Mouse (Mus musculus): ENCODE measurements at regions not wholly inside any gene's neighbourhood (a gene's known extent, or its start where the extent isn't known, plus 50 kb on each side); places are given as distances from the start of the nearest gene placed in this dataset.

DNA sequence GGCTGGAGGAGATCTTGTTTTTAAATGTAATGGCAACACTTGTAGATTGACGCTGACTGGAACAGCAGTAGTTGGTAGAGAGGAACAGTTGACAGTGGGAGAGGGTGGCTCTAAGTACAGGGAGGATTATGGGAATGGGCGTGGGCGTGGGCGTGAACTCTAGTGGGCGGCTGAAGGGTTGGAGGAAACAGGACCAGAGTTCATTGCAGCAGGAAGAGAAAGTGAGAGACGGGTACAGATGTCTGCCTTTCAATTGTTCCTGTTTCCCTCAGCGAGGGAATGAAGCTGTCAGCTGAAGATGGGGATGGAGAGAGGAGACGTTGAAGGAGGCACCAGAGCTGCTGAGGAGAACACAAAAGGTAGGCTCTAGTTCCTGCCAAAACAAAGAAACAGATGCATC, 135.2 kb downstream of the Hhipl2 start:
- no peaks in the 10 kb centered on the region for H3K4me1 ChIP-seq (ENCODE audit: control insufficient read depth, insufficient read depth, low read length)
- no peak overlapping the region for H3K27ac ChIP-seq
- no peak overlapping the region for H3K9ac ChIP-seq (ENCODE audit: low read depth, low read length)
- DNase-seq = no peak
- WGBS = 65% methylated on average over 8 of the region's 8 CpGs
- no peak overlapping the region for H3K4me3 ChIP-seq
- H3K27me3 ChIP-seq (ENCODE audit: control insufficient read depth, insufficient read depth, low read length) = no peaks in the 10 kb centered on the region
- H3K36me3 ChIP-seq (ENCODE audit: control insufficient read depth, insufficient read depth, low read length) = no peaks in the 10 kb centered on the region
- intact Hi-C loops (cut with DNase I) = no loop called here
- no peaks in the 10 kb centered on the region for H3K79me2 ChIP-seq (replicated peaks; ENCODE audit: control insufficient read depth, insufficient read depth, low read length)
- TF ChIP-seq POLR2A (IDR thresholded peaks at IDR 0.05; ENCODE audit: insufficient read depth, low read depth, low read length) (no peak), EP300 (IDR thresholded peaks at IDR 0.05; ENCODE audit: insufficient read depth, low read depth, low read length) (no peak), CTCF (IDR thresholded peaks at IDR 0.05) (no peak)

DNA sequence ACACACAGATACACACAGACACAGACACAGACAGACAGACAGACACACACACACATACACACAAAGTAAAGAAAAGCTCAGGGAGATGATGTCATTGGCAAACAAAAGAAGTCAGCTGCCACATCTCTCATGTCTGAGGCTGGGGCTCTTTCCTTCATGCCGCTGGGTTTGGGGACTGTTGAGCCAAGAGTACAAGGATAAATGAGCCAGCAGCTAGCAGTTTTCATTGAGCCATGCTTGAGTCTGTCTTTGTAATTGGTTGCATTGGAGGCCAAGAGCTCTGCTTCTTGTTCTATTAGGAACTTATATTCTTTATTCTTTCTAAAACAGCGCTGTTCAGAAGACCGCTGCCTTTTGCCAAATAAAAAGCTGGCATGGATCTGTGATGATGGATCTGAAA, 144.8 kb downstream of the Hhipl2 start:
- no peak overlapping the region for H3K9ac ChIP-seq (ENCODE audit: low read depth, low read length)
- H3K79me2 ChIP-seq (replicated peaks; ENCODE audit: control insufficient read depth, insufficient read depth, low read length) = no peaks in the 10 kb centered on the region
- no peaks in the 10 kb centered on the region for H3K27me3 ChIP-seq (ENCODE audit: control insufficient read depth, insufficient read depth, low read length)
- no peaks in the 10 kb centered on the region for H3K36me3 ChIP-seq (ENCODE audit: control insufficient read depth, insufficient read depth, low read length)
- H3K4me1 ChIP-seq (ENCODE audit: control insufficient read depth, insufficient read depth, low read length) = no peaks in the 10 kb centered on the region
- H3K27ac ChIP-seq = no peak overlapping the region
- WGBS = 83% methylated on average over 3 of the region's 3 CpGs
- no peak for TF ChIP-seq CTCF (IDR thresholded peaks at IDR 0.05)
- TF ChIP-seq EP300 (IDR thresholded peaks at IDR 0.05; ENCODE audit: insufficient read depth, low read depth, low read length) = no peak
- TF ChIP-seq POLR2A (IDR thresholded peaks at IDR 0.05; ENCODE audit: insufficient read depth, low read depth, low read length) = no peak
- H3K4me3 ChIP-seq = no peak overlapping the region
- intact Hi-C loops (cut with DNase I) = no loop called here
- DNase-seq = no peak

DNA sequence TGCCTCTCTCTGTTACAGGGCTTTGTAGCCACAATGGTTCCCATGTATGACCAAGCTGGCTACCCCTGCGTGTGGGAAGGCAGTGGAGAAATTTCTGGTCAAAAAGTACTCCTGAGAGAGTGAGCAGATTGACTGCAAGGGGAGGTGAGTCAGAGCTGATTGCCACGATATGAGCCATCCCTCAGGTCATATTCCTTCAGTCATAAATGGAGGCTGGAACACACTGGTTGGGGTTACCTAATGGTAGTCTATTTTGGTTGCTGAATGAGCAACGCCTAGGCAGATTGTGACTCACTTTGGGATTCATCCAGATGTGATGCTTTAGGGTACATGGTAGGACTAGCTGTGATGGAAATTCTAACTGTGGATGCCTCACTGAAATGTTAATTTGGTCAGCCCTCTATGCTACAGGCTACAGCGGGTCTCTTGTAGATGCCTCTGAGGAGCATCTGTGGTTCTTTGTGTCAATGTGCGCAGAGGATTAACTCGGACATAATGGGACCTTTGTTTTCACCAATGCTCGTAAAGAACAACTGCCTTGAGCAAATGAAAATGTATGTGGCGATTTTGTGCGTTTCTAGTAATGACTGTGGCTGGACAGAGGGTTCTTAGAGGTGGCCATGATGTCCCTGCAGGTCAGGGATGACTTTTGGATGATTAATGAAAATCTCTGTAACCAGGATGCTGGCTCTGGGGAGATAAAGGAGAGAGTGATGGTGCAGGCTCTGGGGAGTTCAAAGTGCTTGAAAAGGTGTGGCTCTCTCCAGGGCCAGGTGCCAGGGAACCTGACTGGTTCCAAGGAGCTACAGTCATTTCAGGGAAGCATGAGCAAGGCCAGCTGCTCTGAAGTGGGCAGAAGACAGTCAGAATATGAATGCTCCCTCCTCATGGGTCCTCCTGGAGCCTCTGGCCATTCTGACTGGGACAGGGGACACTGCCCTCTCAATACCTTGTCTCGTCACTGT, 155.9 kb downstream of the Hhipl2 start:
- TF ChIP-seq POLR2A (IDR thresholded peaks at IDR 0.05; ENCODE audit: insufficient read depth, low read depth, low read length) (no peak), CTCF (IDR thresholded peaks at IDR 0.05) (no peak), EP300 (IDR thresholded peaks at IDR 0.05; ENCODE audit: insufficient read depth, low read depth, low read length) (no peak)
- Histone ChIP-seq H3K36me3 (ENCODE audit: control insufficient read depth, insufficient read depth, low read length) (no peaks in the 10 kb centered on the region), H3K4me1 (ENCODE audit: control insufficient read depth, insufficient read depth, low read length) (no peaks in the 10 kb centered on the region), H3K4me3 (no peak overlapping the region), H3K27me3 (ENCODE audit: control insufficient read depth, insufficient read depth, low read length) (no peaks in the 10 kb centered on the region), H3K27ac (no peak overlapping the region), H3K79me2 (replicated peaks; ENCODE audit: control insufficient read depth, insufficient read depth, low read length) (no peaks in the 10 kb centered on the region), H3K9ac (ENCODE audit: low read depth, low read length) (no peak overlapping the region)
- intact Hi-C loops (cut with DNase I) = no loop called here
- no peak for DNase-seq
- 64% methylated on average over 10 of the region's 10 CpGs for WGBS

GRCm38 (mm10) chr1:183584861-183585260, 166.8 kb downstream of the Hhipl2 start:
- no peaks in the 10 kb centered on the region for H3K36me3 ChIP-seq (ENCODE audit: control insufficient read depth, insufficient read depth, low read length)
- no peaks in the 10 kb centered on the region for H3K4me1 ChIP-seq (ENCODE audit: control insufficient read depth, insufficient read depth, low read length)
- no peak overlapping the region for H3K9ac ChIP-seq (ENCODE audit: low read depth, low read length)
- no peak for DNase-seq
- H3K79me2 ChIP-seq (replicated peaks; ENCODE audit: control insufficient read depth, insufficient read depth, low read length) = no peaks in the 10 kb centered on the region
- WGBS = 61% methylated on average over 6 of the region's 6 CpGs
- peaks cover 1% of the 10 kb centered on the region for H3K27me3 ChIP-seq (ENCODE audit: control insufficient read depth, insufficient read depth, low read length)
- H3K27ac ChIP-seq = no peak overlapping the region
- H3K4me3 ChIP-seq = no peak overlapping the region
- intact Hi-C loops (cut with DNase I) = no loop called here
- TF ChIP-seq CTCF (IDR thresholded peaks at IDR 0.05) (no peak), EP300 (IDR thresholded peaks at IDR 0.05; ENCODE audit: insufficient read depth, low read depth, low read length) (no peak), POLR2A (IDR thresholded peaks at IDR 0.05; ENCODE audit: insufficient read depth, low read depth, low read length) (no peak)

- Histone ChIP-seq H3K36me3 (ENCODE audit: control insufficient read depth, insufficient read depth, low read length) (no peaks in the 10 kb centered on the region), H3K79me2 (replicated peaks; ENCODE audit: control insufficient read depth, insufficient read depth, low read length) (no peaks in the 10 kb centered on the region), H3K4me1 (ENCODE audit: control insufficient read depth, insufficient read depth, low read length) (no peaks in the 10 kb centered on the region), H3K27ac (no peak overlapping the region), H3K4me3 (no peak overlapping the region), H3K9ac (ENCODE audit: low read depth, low read length) (no peak overlapping the region), H3K27me3 (ENCODE audit: control insufficient read depth, insufficient read depth, low read length) (no peaks in the 10 kb centered on the region; the same call in 1 of the 2 replicates)
- intact Hi-C loops (cut with DNase I) = no loop called here
- WGBS = 81% methylated on average over 4 of the region's 4 CpGs
- no peak for TF ChIP-seq EP300 (IDR thresholded peaks at IDR 0.05; ENCODE audit: insufficient read depth, low read depth, low read length)
- TF ChIP-seq CTCF (IDR thresholded peaks at IDR 0.05) = no peak
- no peak for TF ChIP-seq POLR2A (IDR thresholded peaks at IDR 0.05; ENCODE audit: insufficient read depth, low read depth, low read length)
- no peak for DNase-seq
These were observed 168.4 kb downstream of the Hhipl2 start for GRCm38 (mm10) chr1:183586406-183586805.

DNA sequence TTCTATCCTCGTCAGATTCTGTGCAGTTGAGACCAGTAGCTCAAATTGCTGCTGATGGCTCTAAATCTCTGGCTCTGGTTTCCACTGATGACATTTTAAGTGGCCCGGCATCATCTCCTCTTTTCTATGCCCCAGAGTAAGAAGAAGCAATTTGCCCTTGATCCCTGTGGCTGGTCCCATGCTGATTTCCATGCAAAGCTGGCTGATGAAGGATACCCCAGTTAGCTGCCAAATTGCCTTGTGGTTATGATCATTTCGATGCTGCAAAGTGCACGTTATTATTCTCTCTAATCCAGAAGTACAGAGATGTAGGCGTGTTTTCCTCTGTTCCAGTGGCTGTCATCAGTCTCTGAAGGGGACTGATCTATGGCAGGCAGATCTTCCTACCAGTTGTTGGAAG, 177.3 kb downstream of the Hhipl2 start:
- Histone ChIP-seq H3K4me3 (no peak overlapping the region), H3K27me3 (ENCODE audit: control insufficient read depth, insufficient read depth, low read length) (no peaks in the 10 kb centered on the region), H3K9ac (ENCODE audit: low read depth, low read length) (no peak overlapping the region), H3K36me3 (ENCODE audit: control insufficient read depth, insufficient read depth, low read length) (no peaks in the 10 kb centered on the region), H3K4me1 (ENCODE audit: control insufficient read depth, insufficient read depth, low read length) (no peaks in the 10 kb centered on the region), H3K27ac (no peak overlapping the region), H3K79me2 (replicated peaks; ENCODE audit: control insufficient read depth, insufficient read depth, low read length) (no peaks in the 10 kb centered on the region)
- WGBS = 64% methylated on average over 5 of the region's 5 CpGs
- intact Hi-C loops (cut with DNase I) = no loop called here
- DNase-seq = no peak
- no peak for TF ChIP-seq CTCF (IDR thresholded peaks at IDR 0.05)
- no peak for TF ChIP-seq EP300 (IDR thresholded peaks at IDR 0.05; ENCODE audit: insufficient read depth, low read depth, low read length)
- no peak for TF ChIP-seq POLR2A (IDR thresholded peaks at IDR 0.05; ENCODE audit: insufficient read depth, low read depth, low read length)
